Mouse (Mus musculus): ENCODE data around the gene Ikzf3. TPM values are rescaled to one million over a fixed set of nuclear protein-coding genes. Genes with fewer than 3 reads are reported as not detected.

The Ikzf3 gene
- polyA plus RNA-seq, 1 experiment: 0.10 TPM

- TF ChIP-seq POLR2A (IDR thresholded peaks at IDR 0.05; ENCODE audit: control insufficient read depth, low read depth, low read length): no peak
- no peak for TF ChIP-seq CTCF (IDR thresholded peaks at IDR 0.05; ENCODE audit: control insufficient read depth, insufficient read depth, insufficient replicate concordance, low read depth, low read length)
- H3K36me3 ChIP-seq (ENCODE audit: control insufficient read depth, insufficient read depth, low read length): no peaks in the 10 kb centered on the region
- H3K27me3 ChIP-seq (ENCODE audit: control insufficient read depth, insufficient read depth, low read length): no peaks in the 10 kb centered on the region
- no peak overlapping the region for H3K27ac ChIP-seq (ENCODE audit: control insufficient read depth, insufficient read depth, low read depth, low read length)
- no peak overlapping the region for H3K4me3 ChIP-seq (ENCODE audit: control insufficient read depth, low read depth, low read length)
- H3K4me1 ChIP-seq (ENCODE audit: control insufficient read depth, insufficient read depth, low read length): peaks cover 20% of the 10 kb centered on the region
These were observed 84.6 kb downstream of the Ikzf3 start for GRCm38 (mm10) chr11:98461109-98461720.

GRCm38 (mm10) chr11:98459860-98460259 is 86.0 kb downstream of the Ikzf3 start:
- Histone ChIP-seq H3K4me1 (ENCODE audit: control insufficient read depth, insufficient read depth, low read length) (peaks cover 20% of the 10 kb centered on the region), H3K27me3 (ENCODE audit: control insufficient read depth, insufficient read depth, low read length) (no peaks in the 10 kb centered on the region), H3K27ac (ENCODE audit: control insufficient read depth, insufficient read depth, low read depth, low read length) (no peak overlapping the region), H3K36me3 (ENCODE audit: control insufficient read depth, insufficient read depth, low read length) (no peaks in the 10 kb centered on the region), H3K4me3 (ENCODE audit: control insufficient read depth, low read depth, low read length) (no peak overlapping the region)
- no peak for TF ChIP-seq CTCF (IDR thresholded peaks at IDR 0.05; ENCODE audit: control insufficient read depth, insufficient read depth, insufficient replicate concordance, low read depth, low read length)
- TF ChIP-seq POLR2A (IDR thresholded peaks at IDR 0.05; ENCODE audit: control insufficient read depth, low read depth, low read length): no peak

- TF ChIP-seq CTCF (IDR thresholded peaks at IDR 0.05; ENCODE audit: control insufficient read depth, insufficient read depth, insufficient replicate concordance, low read depth, low read length) (no peak), POLR2A (IDR thresholded peaks at IDR 0.05; ENCODE audit: control insufficient read depth, low read depth, low read length) (no peak)
- H3K36me3 ChIP-seq (ENCODE audit: control insufficient read depth, insufficient read depth, low read length): no peaks in the 10 kb centered on the region
- H3K27me3 ChIP-seq (ENCODE audit: control insufficient read depth, insufficient read depth, low read length): no peaks in the 10 kb centered on the region
These were observed 86.6 kb downstream of the Ikzf3 start for GRCm38 (mm10) chr11:98459071-98459741.

GRCm38 (mm10) chr11:98458121-98458990 is 87.5 kb downstream of the Ikzf3 start:
- H3K4me3 ChIP-seq (ENCODE audit: control insufficient read depth, low read depth, low read length): peak overlapping the region; percentile 83
- H3K27me3 ChIP-seq (ENCODE audit: control insufficient read depth, insufficient read depth, low read length): no peaks in the 10 kb centered on the region
- H3K4me1 ChIP-seq (ENCODE audit: control insufficient read depth, insufficient read depth, low read length): peaks cover 20% of the 10 kb centered on the region
- H3K27ac ChIP-seq (ENCODE audit: control insufficient read depth, insufficient read depth, low read depth, low read length): peak overlapping the region; percentile 68
- no peaks in the 10 kb centered on the region for H3K36me3 ChIP-seq (ENCODE audit: control insufficient read depth, insufficient read depth, low read length)
- TF ChIP-seq POLR2A (IDR thresholded peaks at IDR 0.05; ENCODE audit: control insufficient read depth, low read depth, low read length) (no peak), CTCF (IDR thresholded peaks at IDR 0.05; ENCODE audit: control insufficient read depth, insufficient read depth, insufficient replicate concordance, low read depth, low read length) (no peak)

More at GRCm38 (mm10) chr11:98459071-98459741, 86.6 kb downstream of the Ikzf3 start:
- Histone ChIP-seq H3K4me3 (ENCODE audit: control insufficient read depth, low read depth, low read length) (no peak overlapping the region), H3K27ac (ENCODE audit: control insufficient read depth, insufficient read depth, low read depth, low read length) (no peak overlapping the region), H3K4me1 (ENCODE audit: control insufficient read depth, insufficient read depth, low read length) (peaks cover 20% of the 10 kb centered on the region)

GRCm38 (mm10) chr11:98457367-98458120 is 88.3 kb downstream of the Ikzf3 start:
- TF ChIP-seq CTCF (IDR thresholded peaks at IDR 0.05; ENCODE audit: control insufficient read depth, insufficient read depth, insufficient replicate concordance, low read depth, low read length) (peak; percentile 70; the same call in 1 of the 2 replicates), POLR2A (IDR thresholded peaks at IDR 0.05; ENCODE audit: control insufficient read depth, low read depth, low read length) (no peak; the same call in 1 of the 2 replicates)
- H3K27me3 ChIP-seq (ENCODE audit: control insufficient read depth, insufficient read depth, low read length): no peaks in the 10 kb centered on the region
- H3K4me3 ChIP-seq (ENCODE audit: control insufficient read depth, low read depth, low read length): peak overlapping the region; percentile 85
- peaks cover 20% of the 10 kb centered on the region for H3K4me1 ChIP-seq (ENCODE audit: control insufficient read depth, insufficient read depth, low read length)
- H3K27ac ChIP-seq (ENCODE audit: control insufficient read depth, insufficient read depth, low read depth, low read length): no peak overlapping the region; the same call in 1 of the 2 replicates
- H3K36me3 ChIP-seq (ENCODE audit: control insufficient read depth, insufficient read depth, low read length): no peaks in the 10 kb centered on the region

DNA sequence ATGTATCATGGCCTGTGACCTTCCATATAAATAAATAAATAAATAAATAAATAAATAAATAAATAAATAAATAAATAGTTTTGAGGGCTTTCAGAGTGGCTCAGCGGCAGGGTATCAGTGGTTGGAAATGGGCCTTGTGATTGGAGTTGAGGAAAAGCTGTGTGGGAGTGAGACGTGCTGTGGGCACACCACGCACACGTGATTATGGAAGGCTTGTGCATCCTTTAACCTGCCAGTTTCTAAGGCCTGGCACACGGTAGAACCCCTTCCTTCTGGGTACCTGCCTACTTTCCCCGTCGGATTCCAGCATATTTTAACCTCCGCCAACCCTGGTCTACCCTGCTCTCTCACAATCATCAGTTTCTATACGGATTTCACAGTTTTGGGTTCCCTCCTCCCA is 88.9 kb downstream of the Ikzf3 start:
- Histone ChIP-seq H3K27me3 (ENCODE audit: control insufficient read depth, insufficient read depth, low read length) (no peaks in the 10 kb centered on the region), H3K27ac (ENCODE audit: control insufficient read depth, insufficient read depth, low read depth, low read length) (no peak overlapping the region; the same call in 1 of the 2 replicates)
- TF ChIP-seq POLR2A (IDR thresholded peaks at IDR 0.05; ENCODE audit: control insufficient read depth, low read depth, low read length) (no peak), CTCF (IDR thresholded peaks at IDR 0.05; ENCODE audit: control insufficient read depth, insufficient read depth, insufficient replicate concordance, low read depth, low read length) (peak; percentile 2; the same call in 1 of the 2 replicates)

More for the DNA sequence above, 88.9 kb downstream of the Ikzf3 start:
- H3K36me3 ChIP-seq (ENCODE audit: control insufficient read depth, insufficient read depth, low read length): no peaks in the 10 kb centered on the region
- peaks cover 20% of the 10 kb centered on the region for H3K4me1 ChIP-seq (ENCODE audit: control insufficient read depth, insufficient read depth, low read length)
- peak overlapping the region; percentile 85 for H3K4me3 ChIP-seq (ENCODE audit: control insufficient read depth, low read depth, low read length)

Measured in testis, adult 2 months (tissue).